ENCODE assay signal across 8 mouse cellular contexts in the genomic region with DNA sequence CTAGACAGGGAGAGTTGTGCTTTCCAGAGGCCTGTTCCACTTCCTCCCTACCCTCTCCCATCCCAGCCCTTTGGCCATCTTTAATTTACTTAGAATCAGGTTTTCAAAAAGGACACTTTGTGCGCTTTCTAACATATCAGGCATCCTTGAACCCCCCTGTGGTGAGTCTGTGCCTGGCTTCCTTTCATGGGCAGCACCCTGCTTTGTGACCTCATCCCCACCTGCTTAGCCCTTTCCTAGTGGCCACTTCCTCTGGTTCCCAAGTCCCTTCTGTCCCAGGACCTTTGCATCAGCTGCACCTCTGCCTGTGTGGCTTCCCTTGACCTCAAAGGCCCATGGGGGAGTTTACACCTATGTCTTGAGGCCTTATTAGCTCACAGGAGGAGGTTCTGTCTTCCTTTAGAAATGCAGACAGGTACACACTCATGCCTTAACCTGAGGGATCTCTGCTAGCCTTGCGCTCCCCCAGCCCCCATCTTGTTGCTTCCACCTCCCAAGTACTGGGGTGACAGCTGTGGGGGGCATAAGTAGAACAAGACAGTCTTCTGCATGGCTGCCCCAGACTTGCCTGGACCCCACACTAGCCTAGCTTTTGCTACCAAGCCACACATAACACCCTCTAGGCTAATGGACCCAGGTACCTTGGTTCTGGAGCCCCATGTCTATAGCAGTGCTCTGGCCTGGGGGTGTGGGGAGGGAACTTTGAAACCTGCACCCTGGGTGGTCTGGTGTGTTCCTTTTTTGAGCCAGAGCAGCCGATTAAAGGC. TPM values are rescaled to one million over a fixed set of nuclear protein-coding genes. Genes with fewer than 3 reads are reported as not detected.
DNase-seq lines count a peak whose midpoint lies in the region; ATAC-seq lines count a peak whose summit lies in the region.

No protein-coding gene starts in this region.

- H3K4me1 ChIP-seq in neural tube, embryonic 11.5 days (ENCODE audit: control insufficient read depth, insufficient read depth, low read length): peaks cover 9% of the 10 kb centered on the region
- peaks cover 22% of the 10 kb centered on the region for H3K4me1 ChIP-seq in limb, embryonic 15.5 days

- H3K36me3 ChIP-seq in neural tube, embryonic 11.5 days (ENCODE audit: control insufficient read depth, insufficient read depth, low read length): peaks cover 7% of the 10 kb centered on the region; the same call in 1 of the 2 replicates
- H3K36me3 ChIP-seq in limb, embryonic 15.5 days: peaks cover 50% of the 10 kb centered on the region

- H3K4me2 ChIP-seq in neural tube, embryonic 11.5 days (ENCODE audit: low read depth): peak overlapping the region; percentile 88
- peak overlapping the region; percentile 66 for H3K4me2 ChIP-seq in limb, embryonic 15.5 days

- H3K9ac ChIP-seq in neural tube, embryonic 11.5 days (ENCODE audit: low read length): peak overlapping the region; percentile 73
- peak overlapping the region; percentile 44 for H3K9ac ChIP-seq in limb, embryonic 15.5 days

- H3K27ac ChIP-seq in neural tube, embryonic 11.5 days (ENCODE audit: low read depth, low read length): no peak overlapping the region
- H3K27ac ChIP-seq in limb, embryonic 15.5 days: 0 out of 2 replicates have a peak overlapping the region, but pooled peaks have one; percentile 9

- peak overlapping the region; percentile 91 for H3K4me3 ChIP-seq in neural tube, embryonic 11.5 days (ENCODE audit: low read depth, low read length)
- H3K4me3 ChIP-seq in limb, embryonic 15.5 days: peak overlapping the region; percentile 70

- no peak for ATAC-seq in neural tube, embryonic 11.5 days (ENCODE audit: insufficient read depth, low FRiP score, low TSS enrichment)
- ATAC-seq in limb, embryonic 15.5 days (ENCODE audit: insufficient number of reproducible peaks, low FRiP score, low TSS enrichment, low read depth): no peak

- 96% methylated on average over 3 of the region's 3 CpGs for WGBS in neural tube, embryonic 11.5 days
- 83% methylated on average over 3 of the region's 3 CpGs for WGBS in limb, embryonic 15.5 days

- no peaks in the 10 kb centered on the region for H3K27me3 ChIP-seq in neural tube, embryonic 11.5 days (ENCODE audit: control insufficient read depth, insufficient read depth, low read length)
- H3K27me3 ChIP-seq in limb, embryonic 15.5 days: no peaks in the 10 kb centered on the region

- peak; percentile 25 to 42 for DNase-seq in adrenal gland, adult (ENCODE audit: inconsistent age in 2 of 2, low spot score in 1 of 2)
- no peak for DNase-seq in adrenal gland, adult 18-20 months (ENCODE audit: low spot score in 2 of 2)
- no peak for DNase-seq in neural tube, embryonic 11.5 days (ENCODE audit: low spot score)
- DNase-seq in neural tube, embryonic 10.5 days (ENCODE audit: extremely low spot score, low spot score): no peak
- DNase-seq in embryo, embryonic 10 days (ENCODE audit: low spot score): no peak
- DNase-seq in spleen, adult 18-20 months: no peak
- no peak for DNase-seq in layer of hippocampus, postnatal 14 days (ENCODE audit: low spot score in 2 of 2)

- H3K9me3 ChIP-seq in neural tube, embryonic 11.5 days (ENCODE audit: control insufficient read depth, low read length): no peaks in the 10 kb centered on the region
- no peaks in the 10 kb centered on the region for H3K9me3 ChIP-seq in limb, embryonic 15.5 days

RNA-seq across cellular contexts. Expression of gene Dda1, which starts 1.3 kb away (rescaled TPM):
- total RNA-seq in adrenal gland, adult 18-20 months (2021): 10 to 100 TPM; 63.8 to 67.8 TPM
- 162 and 170 TPM in 2 replicates for polyA plus RNA-seq in neural tube, embryonic 11.5 days (2014; fragmentation: Nextera tagmentation; extraction: Ambion mirVana)
- 98.4 and 107 TPM in 2 replicates for polyA plus RNA-seq in limb, embryonic 15.5 days (2015; fragmentation: Nextera tagmentation; extraction: Ambion mirVana)
- total RNA-seq in layer of hippocampus, postnatal 14 days (2021): 100 to 1,000 TPM; 104 to 110 TPM

RNA-seq across cellular contexts. Expression of gene Mrpl34, which starts 5.6 kb away (rescaled TPM):
- 100 to 1,000 TPM; 103 to 130 TPM for total RNA-seq in adrenal gland, adult 18-20 months (2021)
- 196 and 205 TPM in 2 replicates for polyA plus RNA-seq in neural tube, embryonic 11.5 days (2014; fragmentation: Nextera tagmentation; extraction: Ambion mirVana)
- 100 and 122 TPM in 2 replicates for polyA plus RNA-seq in limb, embryonic 15.5 days (2015; fragmentation: Nextera tagmentation; extraction: Ambion mirVana)
- 10 to 100 TPM; 52.6 to 62.7 TPM for total RNA-seq in layer of hippocampus, postnatal 14 days (2021)

RNA-seq across cellular contexts. Expression of gene Abhd8, which starts 6.9 kb away (rescaled TPM):
- 10 to 100 TPM; 43.5 to 72.2 TPM for total RNA-seq in adrenal gland, adult 18-20 months (2021)
- polyA plus RNA-seq in neural tube, embryonic 11.5 days (2014; fragmentation: Nextera tagmentation; extraction: Ambion mirVana): 60.7 and 63.4 TPM in 2 replicates
- polyA plus RNA-seq in limb, embryonic 15.5 days (2015; fragmentation: Nextera tagmentation; extraction: Ambion mirVana): 65.7 and 67.2 TPM in 2 replicates
- 100 to 1,000 TPM; 179 to 181 TPM for total RNA-seq in layer of hippocampus, postnatal 14 days (2021)

RNA-seq across cellular contexts. Expression of gene Ano8, which starts 15.4 kb away (rescaled TPM):
- total RNA-seq in adrenal gland, adult 18-20 months (2021): 10 to 100 TPM; 13.6 to 13.9 TPM
- 5.6 and 6.3 TPM in 2 replicates for polyA plus RNA-seq in neural tube, embryonic 11.5 days (2014; fragmentation: Nextera tagmentation; extraction: Ambion mirVana)
- polyA plus RNA-seq in limb, embryonic 15.5 days (2015; fragmentation: Nextera tagmentation; extraction: Ambion mirVana): 1.3 and 1.4 TPM in 2 replicates
- total RNA-seq in layer of hippocampus, postnatal 14 days (2021): 10 to 100 TPM; 60.1 to 62.4 TPM

RNA-seq across cellular contexts. Expression of gene Gtpbp3, which starts 17.6 kb away (rescaled TPM):
- total RNA-seq in adrenal gland, adult 18-20 months (2021): 10 to 100 TPM; 19.0 to 22.8 TPM
- 6.0 and 8.4 TPM in 2 replicates for polyA plus RNA-seq in neural tube, embryonic 11.5 days (2014; fragmentation: Nextera tagmentation; extraction: Ambion mirVana)
- polyA plus RNA-seq in limb, embryonic 15.5 days (2015; fragmentation: Nextera tagmentation; extraction: Ambion mirVana): 16.5 and 19.2 TPM in 2 replicates
- total RNA-seq in layer of hippocampus, postnatal 14 days (2021): 10 to 100 TPM; 30.6 to 33.3 TPM

Comparison
In these comparisons a context has a peak if more than half of its experiments do, and no peak if none do; other contexts are left out.
1. DNase-seq: peak in adrenal gland, adult (2 of 2); none in adrenal gland, adult 18-20 months (0 of 2), neural tube, embryonic 11.5 days (single experiment), neural tube, embryonic 10.5 days (single experiment), embryo, embryonic 10 days (single experiment), spleen, adult 18-20 months (0 of 2) and layer of hippocampus, postnatal 14 days (0 of 2).